Mouse (Mus musculus) liver, embryonic 14.5 days (tissue): ENCODE measurements around the gene Tmem253.

Experiments used
- CTCF ChIP-seq: IDR thresholded peaks from 2 replicates; pipeline ENCODE4 v1.5.1; 2016; ENCODE audit warnings: antibody characterized with exemption, low read depth, control low read depth
- EP300 ChIP-seq: IDR thresholded peaks from 2 replicates; pipeline ENCODE4 v1.6.1; 2016; ENCODE audit warnings: antibody characterized with exemption, low read depth

DNA sequence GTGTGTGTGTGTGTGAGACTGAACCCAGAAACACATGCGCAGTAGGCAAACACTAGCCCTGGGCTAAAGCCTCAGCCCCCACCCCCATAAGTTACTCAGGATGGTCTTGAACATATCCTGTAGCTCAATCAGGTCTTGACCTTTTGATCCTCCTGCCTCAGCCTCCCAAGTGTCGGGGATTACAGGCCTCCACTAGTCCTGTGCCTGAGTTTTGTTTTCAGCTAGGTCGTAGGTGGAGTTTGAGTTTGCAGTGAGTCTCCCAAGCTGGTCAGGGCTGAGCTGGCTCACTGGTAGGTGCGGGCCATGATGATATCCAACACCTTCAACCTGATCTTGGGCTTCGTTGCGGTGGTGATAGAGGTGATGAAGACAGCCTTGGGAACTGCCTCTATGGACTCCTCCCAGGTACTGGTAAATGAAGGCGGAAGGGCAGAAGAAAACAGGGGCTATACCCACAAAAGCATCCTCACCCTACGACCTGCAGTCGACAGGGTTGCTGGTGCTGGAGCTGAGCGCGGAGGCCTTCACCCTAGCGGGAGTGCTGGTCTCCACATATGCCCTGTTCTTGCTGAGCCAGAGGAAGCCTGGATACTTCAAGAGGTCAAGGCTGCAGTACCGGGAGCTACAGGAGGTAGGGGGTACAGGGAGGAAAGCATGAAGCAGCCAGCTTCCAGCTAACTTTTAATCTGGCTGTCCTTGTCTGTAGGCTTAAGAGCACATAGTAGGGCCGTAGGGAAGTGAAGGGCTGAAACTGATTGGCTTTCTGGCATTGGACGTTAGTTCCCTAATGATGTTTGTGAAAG is 3.0 kb downstream of the Tmem253 start:
- no peak for TF ChIP-seq CTCF
- TF ChIP-seq EP300 = no peak
